Comparison of ENCODE assay signal across 20 mouse cellular contexts in the genomic region with DNA sequence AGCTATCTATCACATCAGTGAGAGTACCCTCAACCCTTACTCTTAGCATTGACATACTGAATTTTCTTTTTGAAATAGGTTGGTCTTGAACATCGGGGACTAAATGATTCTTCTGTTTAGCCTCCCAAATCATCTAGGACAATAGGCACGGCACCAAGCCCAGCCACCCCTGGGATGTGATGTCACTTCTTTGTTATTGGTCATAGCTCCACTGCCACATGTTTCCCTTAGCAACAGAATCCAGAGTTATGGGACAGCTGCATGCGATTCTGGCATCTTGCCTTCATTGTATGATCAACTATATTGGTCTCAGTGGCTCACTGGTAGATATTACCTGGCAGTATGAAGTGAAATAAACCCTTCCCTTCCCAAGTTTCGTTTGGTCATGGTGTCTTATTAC. TPM values are rescaled to one million over a fixed set of nuclear protein-coding genes. Genes with fewer than 3 reads are reported as not detected.
"Had no signal": no experiment of that assay in that cellular context is flagged by ENCODE, and none has a peak within 500 bp of the region (broad histone marks: within the 10 kb centered on the region; RNA-seq: fewer than 3 reads in every experiment).

No protein-coding gene starts in this region.

- H3K27me3 ChIP-seq: limb, embryonic 15.5 days; liver, embryonic 12.5 days; midbrain, embryonic 15.5 days; neural tube, embryonic 12.5 days had no signal

- ATAC-seq: liver, embryonic 12.5 days; midbrain, embryonic 15.5 days had no signal

- H3K36me3 ChIP-seq: limb, embryonic 15.5 days; liver, embryonic 12.5 days; midbrain, embryonic 15.5 days; neural tube, embryonic 12.5 days had no signal

- H3K4me1 ChIP-seq: limb, embryonic 15.5 days; midbrain, embryonic 15.5 days; neural tube, embryonic 12.5 days had no signal

- H3K4me3 ChIP-seq: limb, embryonic 15.5 days; liver, embryonic 12.5 days; midbrain, embryonic 15.5 days; neural tube, embryonic 12.5 days had no signal

- H3K9me3 ChIP-seq: limb, embryonic 15.5 days; liver, embryonic 12.5 days; midbrain, embryonic 15.5 days; neural tube, embryonic 12.5 days had no signal

- DNase-seq: kidney, postnatal 25 days; lung, embryonic 14.5 days; lung, postnatal 10 days; lung, postnatal 4 days; thymus, postnatal 4 days had no signal

- H3K27ac ChIP-seq: limb, embryonic 15.5 days; liver, embryonic 12.5 days; midbrain, embryonic 15.5 days; neural tube, embryonic 12.5 days; stomach, postnatal 0 days had no signal

- H3K4me2 ChIP-seq: limb, embryonic 15.5 days; liver, embryonic 12.5 days; lung, embryonic 14.5 days; midbrain, embryonic 11.5 days; midbrain, embryonic 15.5 days; neural tube, embryonic 12.5 days had no signal

- H3K9ac ChIP-seq: limb, embryonic 15.5 days; liver, embryonic 12.5 days; lung, embryonic 14.5 days; midbrain, embryonic 15.5 days; neural tube, embryonic 12.5 days had no signal

RNA-seq across cellular contexts. Expression of gene Olfr211, which starts 48.4 kb away (rescaled TPM):
- total RNA-seq: layer of hippocampus, postnatal 25 days; left cerebral cortex, adult 8-10 months; left cerebral cortex, postnatal 25 days; megakaryocyte, adult 5-6 weeks; monocyte, adult 5-6 weeks; neutrophil, adult 5-6 weeks had no signal
- polyA plus RNA-seq: kidney, embryonic 16.5 days; limb, embryonic 11.5 days; limb, embryonic 15.5 days; liver, embryonic 12.5 days; liver, embryonic 16.5 days; lung, embryonic 14.5 days; midbrain, embryonic 11.5 days; midbrain, embryonic 15.5 days; neural tube, embryonic 12.5 days; stomach, postnatal 0 days had no signal
